ENCODE assay signal across 30 mouse cellular contexts in genomic region chr1:37502354-37502753, GRCm38 (mm10). TPM values are rescaled to one million over a fixed set of nuclear protein-coding genes. Genes with fewer than 3 reads are reported as not detected.
A peak's percentile ranks its signal among the peaks of the same experiment; 100 is the strongest.
DNase-seq lines count a peak whose midpoint lies in the region; ATAC-seq and TF ChIP-seq lines count a peak whose summit lies in the region.
"Had no signal": no experiment of that assay in that cellular context is flagged by ENCODE, and none has a peak within 500 bp of the region (broad histone marks: within the 10 kb centered on the region; RNA-seq: fewer than 3 reads in every experiment).

No protein-coding gene starts in this region.

- intact Hi-C loops in gastrocnemius, adult 2 months (cut with DNase I): loop anchor here (5.0 kb wide), 1 partner anchor 35 kb away; no protein-coding TSS in a partner anchor
- intact Hi-C loops in heart, postnatal 25 days (cut with DNase I): loop anchor here (2.0 kb wide), 1 partner anchor 130 kb away; no protein-coding TSS in a partner anchor
- intact Hi-C loops in left cerebral cortex, postnatal 4 days (cut with DNase I): no loop called here

- no peak for ATAC-seq in heart, embryonic 12.5 days (ENCODE audit: insufficient number of reproducible peaks, low FRiP score)
- ATAC-seq in forebrain, postnatal 0 days: no peak
- ATAC-seq: forebrain, embryonic 16.5 days; lung, postnatal 0 days; midbrain, embryonic 15.5 days; Patski had no signal

- H3K4me1 ChIP-seq in heart, embryonic 12.5 days (replicated peaks): peaks cover 9% of the 10 kb centered on the region
- H3K4me1 ChIP-seq in forebrain, postnatal 0 days (ENCODE audit: insufficient read depth): no peaks in the 10 kb centered on the region

- no peak for DNase-seq in gastrocnemius, adult 2 months
- DNase-seq in gastrocnemius, adult 8-10 months (ENCODE audit: low spot score in 2 of 2): no peak
- DNase-seq in heart, adult 9 months (ENCODE audit: low spot score in 2 of 2): peak; percentile 69 to 86
- peak; percentile 25 for DNase-seq in heart, postnatal 25 days (ENCODE audit: low spot score)
- no peak for DNase-seq in kidney, adult 9 months
- no peak for DNase-seq in left cerebral cortex, postnatal 4 days
- no peak for DNase-seq in forebrain, postnatal 0 days
- DNase-seq: adrenal gland, postnatal 10 days; cerebellum, adult 11 months; cerebellum, adult 9-10 months; gastrocnemius, postnatal 14 days; kidney, adult 2 months; kidney, postnatal 4 days; layer of hippocampus, postnatal 36 days; liver, embryonic 13.5 days; lung, adult 18-20 months; lung, postnatal 4 days; right cerebral cortex, postnatal 25 days; spleen, adult 18-20 months; thymus, postnatal 14 days had no signal

- WGBS in heart, embryonic 12.5 days: 72% methylated on average over 9 of the region's 9 CpGs
- 67% methylated on average over 9 of the region's 9 CpGs for WGBS in forebrain, postnatal 0 days

- no peak overlapping the region for H3K4me2 ChIP-seq in heart, embryonic 12.5 days
- no peak overlapping the region for H3K4me2 ChIP-seq in forebrain, postnatal 0 days (ENCODE audit: low read depth)
- H3K4me2 ChIP-seq: hindbrain, embryonic 13.5 days; limb, embryonic 15.5 days; liver, embryonic 13.5 days; midbrain, embryonic 15.5 days had no signal

- no peak overlapping the region for H3K9ac ChIP-seq in heart, embryonic 12.5 days
- no peak overlapping the region for H3K9ac ChIP-seq in forebrain, postnatal 0 days
- H3K9ac ChIP-seq: hindbrain, embryonic 13.5 days; limb, embryonic 15.5 days; liver, embryonic 13.5 days; midbrain, embryonic 15.5 days had no signal

- H3K27me3 ChIP-seq in heart, embryonic 12.5 days (replicated peaks): no peaks in the 10 kb centered on the region
- no peaks in the 10 kb centered on the region for H3K27me3 ChIP-seq in forebrain, postnatal 0 days (ENCODE audit: insufficient read depth, low read length)
- H3K27me3 ChIP-seq: limb, embryonic 15.5 days; liver, embryonic 13.5 days; Patski had no signal

- peak overlapping the region; percentile 71 for H3K27ac ChIP-seq in gastrocnemius, adult 2 months
- H3K27ac ChIP-seq in heart, embryonic 12.5 days (ENCODE audit: poor library complexity, severe bottlenecking): no peak overlapping the region
- no peak overlapping the region for H3K27ac ChIP-seq in forebrain, postnatal 0 days (ENCODE audit: low read depth, low read length)
- H3K27ac ChIP-seq: hindbrain, embryonic 13.5 days; kidney, postnatal 0 days; limb, embryonic 10.5 days; limb, embryonic 15.5 days; liver, embryonic 13.5 days; midbrain, embryonic 15.5 days had no signal

- no peak overlapping the region for H3K4me3 ChIP-seq in gastrocnemius, adult 2 months
- H3K4me3 ChIP-seq in heart, embryonic 12.5 days: no peak overlapping the region
- H3K4me3 ChIP-seq in forebrain, postnatal 0 days (ENCODE audit: low read depth, low read length): no peak overlapping the region
- H3K4me3 ChIP-seq: erythroblast, embryonic 14.5 days; hindbrain, embryonic 13.5 days; limb, embryonic 10.5 days; limb, embryonic 15.5 days; liver, embryonic 13.5 days; midbrain, embryonic 15.5 days had no signal

- H3K36me3 ChIP-seq in heart, embryonic 12.5 days: no peaks in the 10 kb centered on the region
- no peaks in the 10 kb centered on the region for H3K36me3 ChIP-seq in forebrain, postnatal 0 days (ENCODE audit: insufficient read depth)
- H3K36me3 ChIP-seq: hindbrain, embryonic 13.5 days; limb, embryonic 10.5 days; limb, embryonic 15.5 days; liver, embryonic 13.5 days; midbrain, embryonic 15.5 days had no signal

- H3K9me3 ChIP-seq in heart, embryonic 12.5 days (replicated peaks): no peaks in the 10 kb centered on the region
- peaks cover 6% of the 10 kb centered on the region; the same call in 1 of the 2 replicates for H3K9me3 ChIP-seq in forebrain, postnatal 0 days (ENCODE audit: low read length)
- H3K9me3 ChIP-seq: limb, embryonic 10.5 days; liver, embryonic 13.5 days; midbrain, embryonic 15.5 days had no signal

- TF ChIP-seq CTCF in gastrocnemius, adult 2 months (IDR thresholded peaks at IDR 0.05): no peak
- TF ChIP-seq CTCF in forebrain, postnatal 0 days (IDR thresholded peaks at IDR 0.05; ENCODE audit: low read depth): no peak

RNA-seq across cellular contexts. Expression of gene Mgat4a, which starts 38.5 kb away (rescaled TPM):
- total RNA-seq in gastrocnemius, adult 2 months (2021): 1 to 10 TPM; 2.8 to 8.4 TPM
- 1 to 10 TPM; 3.8 to 6.7 (median 4.3) TPM for total RNA-seq in gastrocnemius, adult 8-10 months (2022)
- 3.6 and 3.9 TPM in 2 replicates for polyA plus RNA-seq in heart, embryonic 12.5 days (2016; fragmentation: Nextera tagmentation; extraction: Ambion mirVana)
- 10 to 100 TPM in 1 of 2 experiments, 1 to 10 TPM in 1; 8.6 to 10.8 TPM for total RNA-seq in heart, postnatal 25 days (2021)
- 10 to 100 TPM; 27.0 to 29.0 TPM for total RNA-seq in left cerebral cortex, postnatal 4 days (2021)
- 15.7 and 23.4 TPM in 2 replicates for total RNA-seq in forebrain, postnatal 0 days (2014; rRNA removed)
- 5.0 and 8.2 TPM in 2 replicates for polyA plus RNA-seq in forebrain, postnatal 0 days (2015; fragmentation: Nextera tagmentation; extraction: Ambion mirVana)

Comparison
In these comparisons a context has a peak if more than half of its experiments do, and no peak if none do; other contexts are left out.
1. DNase-seq: peak in heart, adult 9 months (2 of 2) and heart, postnatal 25 days (single experiment); none in gastrocnemius, adult 2 months (single experiment), gastrocnemius, adult 8-10 months (0 of 2), kidney, adult 9 months (single experiment), left cerebral cortex, postnatal 4 days (single experiment) and forebrain, postnatal 0 days (single experiment).